Mouse (Mus musculus) CD4-positive helper T cell, adult 2 months (primary cell): ENCODE data around the gene Ajuba.
"Not testable (repeated sequence)": the region's sequence is repeated elsewhere in the genome, so short reads cannot be mapped to it uniquely, and the experiment has no call there.

Experiments
- DNase-seq: peaks from one replicate; pipeline ENCODE4 v3.0.0-alpha.2; 2012; ENCODE audit warnings: low read depth, missing footprints, low spot score

Ajuba gene

GRCm38 (mm10) chr14:54577089-54577982, at the start of gene Ajuba:
Ajuba (minus strand) TSS chr14:54577558.
- peak; percentile 56 for DNase-seq

- DNase-seq, result no peak
These were observed 47.6 kb upstream of the Ajuba start for GRCm38 (mm10) chr14:54624976-54625375.

GRCm38 (mm10) chr14:54623334-54623733, 46.0 kb upstream of the Ajuba start:
- DNase-seq, result no peak

DNA sequence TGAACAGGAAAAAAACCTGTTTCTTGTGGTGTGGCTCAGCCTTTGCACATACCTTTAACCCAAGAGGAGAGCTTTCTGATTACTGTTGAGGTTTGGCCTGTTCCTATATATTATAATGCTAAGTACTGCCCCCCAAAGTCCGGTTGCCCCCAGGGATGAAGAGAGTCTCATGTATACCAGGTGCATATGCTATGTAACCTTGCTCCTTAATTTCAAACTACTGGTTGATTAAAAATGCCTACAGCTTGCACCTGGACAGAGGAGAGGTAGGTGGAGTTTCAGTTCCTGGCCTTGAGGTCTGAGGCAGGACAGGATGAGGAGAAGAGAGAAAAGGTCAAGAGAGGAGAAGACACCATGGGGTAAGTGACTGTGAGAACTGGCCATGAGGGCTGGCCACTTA, 43.8 kb upstream of the Ajuba start, which contains the start of gene Psmb11:
Psmb11 (plus strand) TSS at position 301 of the 400 bp plus-strand sequence.
- DNase-seq, result no peak

DNA sequence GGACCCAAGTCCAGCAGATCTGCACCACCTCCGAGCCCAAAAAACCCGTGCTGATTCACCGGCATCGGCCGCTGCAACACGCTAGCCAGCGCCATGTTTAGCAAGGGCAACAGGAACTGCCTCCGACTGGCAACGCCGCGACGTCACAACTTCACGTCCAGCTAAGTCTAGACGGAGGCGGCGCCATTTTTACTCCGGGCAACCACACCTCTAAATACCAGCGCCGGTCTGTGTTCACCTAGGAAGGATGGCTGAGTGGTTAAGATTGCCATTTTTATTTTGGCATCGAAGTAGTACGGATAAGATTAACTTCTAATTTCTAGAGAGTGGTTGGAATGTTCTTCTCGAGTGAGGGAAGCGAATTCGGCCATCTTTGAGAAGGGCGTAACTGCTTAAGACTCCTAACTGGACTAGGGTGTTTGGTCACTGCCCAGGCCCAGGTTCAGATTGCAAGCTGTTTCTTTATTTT, 40.6 kb upstream of the Ajuba start, which contains the start of gene Psmb5:
Psmb5 (minus strand) TSS at position 126 of the 469 bp plus-strand sequence.
- DNase-seq, result peak; percentile 91

DNA sequence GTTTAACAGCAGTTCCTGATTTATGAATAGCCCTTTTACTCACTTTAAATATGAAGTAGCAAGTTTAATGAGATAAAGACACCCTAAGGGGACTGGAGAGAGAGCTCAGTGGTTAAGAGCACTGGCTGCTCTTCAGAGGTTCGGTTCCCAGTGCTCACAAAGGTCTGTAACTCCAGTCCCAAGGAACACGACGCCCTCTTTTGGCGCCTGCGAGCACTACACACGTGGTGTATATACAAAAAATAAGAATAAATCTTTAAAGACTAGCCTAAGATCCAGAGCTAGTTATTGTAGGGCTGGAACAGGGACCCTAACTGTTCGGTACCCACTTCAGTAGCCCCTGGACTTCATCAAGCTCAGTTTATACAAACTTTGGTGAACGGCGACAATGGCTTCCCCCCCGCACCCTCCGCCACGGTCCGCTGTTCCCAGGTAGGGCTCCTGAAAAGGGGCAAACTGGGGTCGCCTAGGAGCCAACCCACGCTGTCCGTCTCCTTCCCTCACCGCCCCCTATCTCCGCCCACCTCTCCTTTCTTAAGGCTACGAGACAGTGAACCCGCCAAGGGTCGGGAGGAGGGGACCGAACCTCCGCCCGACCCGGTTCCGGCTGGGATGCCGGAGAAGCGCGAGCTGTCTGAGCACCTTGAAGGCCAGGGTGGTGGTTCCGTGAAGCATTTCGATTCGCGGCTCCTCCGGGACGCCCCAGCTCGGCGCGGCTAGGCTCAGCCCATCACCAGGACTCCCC, 40.0 kb upstream of the Ajuba start:
- DNase-seq, result peak; percentile 72

DNA sequence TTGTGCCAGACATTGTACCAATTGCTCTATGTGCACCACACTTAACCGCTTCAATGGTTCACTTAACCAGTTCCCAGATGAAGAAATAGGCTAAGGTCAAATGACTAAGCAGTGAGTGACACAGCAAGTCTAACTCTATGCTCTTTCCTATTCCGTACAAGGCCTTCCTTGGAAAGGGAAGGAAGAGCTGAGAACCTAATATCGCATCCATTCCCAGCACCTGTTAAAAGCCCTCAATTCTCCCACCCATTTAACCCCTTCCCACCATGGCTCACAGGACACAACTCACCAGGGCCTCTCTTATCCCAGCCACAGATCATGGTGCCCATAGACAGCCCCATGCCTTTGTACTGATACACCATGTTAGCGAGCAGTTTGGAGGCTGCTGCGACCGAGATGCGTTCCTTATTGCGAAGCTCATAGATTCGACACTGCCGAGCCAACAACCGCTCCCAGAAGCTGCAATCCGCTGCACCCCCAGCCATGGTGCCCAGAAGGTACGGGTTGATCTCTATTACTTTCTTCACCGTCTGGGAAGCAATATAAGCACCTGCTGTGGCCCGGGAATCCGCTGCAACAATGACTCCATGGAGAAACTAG, 39.0 kb upstream of the Ajuba start:
- DNase-seq, result no peak

DNA sequence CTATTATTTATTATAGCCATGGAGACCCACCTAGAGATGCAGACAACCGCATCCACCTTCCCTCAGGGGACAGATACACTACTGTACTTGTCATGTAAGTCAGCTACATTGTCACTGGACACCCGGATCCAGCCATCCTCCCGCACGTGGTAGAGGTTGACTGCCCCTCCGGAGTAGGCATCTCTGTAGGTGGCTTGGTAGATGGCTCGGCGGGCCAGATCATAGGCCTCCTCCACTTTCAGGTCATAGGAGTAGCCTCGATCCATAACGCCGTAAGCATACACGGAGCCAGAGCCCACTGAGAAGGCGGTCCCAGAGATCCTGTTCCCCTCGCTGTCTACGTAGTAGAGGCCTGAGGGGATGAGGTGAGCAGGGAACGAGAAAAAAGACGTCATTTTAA, 36.8 kb upstream of the Ajuba start:
- DNase-seq, result not testable (repeated sequence)

DNA sequence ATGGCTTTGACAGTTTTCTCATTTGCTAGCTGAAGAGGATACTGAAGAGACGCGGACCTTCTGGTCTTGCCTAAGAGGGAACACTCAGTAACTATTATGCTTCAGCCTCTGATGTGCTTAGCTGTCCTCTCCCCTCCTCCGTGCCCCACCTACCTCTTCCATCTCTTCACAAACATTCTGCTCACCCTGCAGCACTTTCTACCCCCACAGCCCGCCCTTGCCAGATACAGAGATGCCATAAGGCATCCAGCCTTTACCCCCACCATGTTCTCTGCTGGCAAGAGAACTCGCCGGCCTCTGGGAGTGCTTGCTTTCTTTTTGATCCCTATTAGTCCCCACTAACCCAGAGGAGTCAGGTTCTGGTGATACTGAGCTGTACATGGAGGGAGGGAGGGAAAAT, 33.3 kb upstream of the Ajuba start:
- DNase-seq, result no peak

- peak; percentile 50 for DNase-seq
These were observed 32.6 kb upstream of the Ajuba start for GRCm38 (mm10) chr14:54609962-54610361.

DNA sequence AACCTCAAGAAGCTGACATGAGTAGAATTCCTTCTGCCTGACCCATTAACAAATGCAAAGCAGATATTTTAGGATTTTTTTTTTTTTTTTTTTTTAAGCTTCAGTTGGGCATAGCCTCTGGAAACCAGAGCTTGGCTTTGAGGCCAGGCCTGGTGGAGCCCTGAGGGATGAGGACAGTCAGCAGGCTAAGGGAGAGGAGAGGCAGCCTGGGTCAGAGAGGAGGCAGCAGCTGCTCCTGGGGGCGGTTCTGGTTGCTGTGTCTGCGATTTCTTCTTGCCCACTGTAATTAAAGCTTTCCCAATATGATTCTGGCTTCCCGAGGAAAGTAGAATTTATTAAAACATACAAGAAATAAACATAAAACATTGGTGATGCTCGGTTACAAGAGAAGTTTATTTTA, 31.9 kb upstream of the Ajuba start:
- no peak for DNase-seq

- DNase-seq, result no peak
These were observed 29.9 kb upstream of the Ajuba start for GRCm38 (mm10) chr14:54607226-54607625.

DNA sequence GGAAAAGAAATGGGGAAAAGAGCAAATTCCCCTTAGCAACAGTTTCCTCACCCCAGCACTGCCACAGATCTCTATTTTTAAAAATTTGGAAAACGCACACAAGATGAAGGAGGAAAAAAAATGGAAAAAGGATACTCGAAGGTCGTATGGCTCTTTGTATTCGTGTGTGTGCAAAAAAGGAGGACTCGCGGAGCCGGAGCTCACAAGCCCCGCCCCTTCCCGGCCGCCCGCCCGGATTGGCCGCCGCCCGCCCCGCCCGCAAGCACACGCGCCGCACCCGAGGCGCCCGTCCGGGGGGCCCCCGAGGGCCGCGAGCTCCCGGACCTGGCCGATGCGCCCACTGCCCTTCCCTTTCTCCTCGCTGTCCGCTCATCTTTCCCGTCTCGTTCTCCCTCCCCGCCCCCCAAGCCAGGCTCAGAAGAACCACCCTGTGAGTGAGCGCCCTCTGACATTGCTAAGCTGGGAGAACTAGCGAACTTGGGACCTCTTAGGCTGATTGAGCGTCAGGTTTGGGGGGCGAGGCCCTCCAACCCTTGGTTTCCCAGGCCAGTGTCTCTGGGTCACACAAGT, 28.5 kb upstream of the Ajuba start, which contains the start of gene 4931414P19Rik:
4931414P19Rik (minus strand) TSS at position 242 of the 570 bp plus-strand sequence.
- peak; percentile 81 for DNase-seq

- DNase-seq, result no peak
These were observed 26.3 kb upstream of the Ajuba start for GRCm38 (mm10) chr14:54603686-54604085.

DNA sequence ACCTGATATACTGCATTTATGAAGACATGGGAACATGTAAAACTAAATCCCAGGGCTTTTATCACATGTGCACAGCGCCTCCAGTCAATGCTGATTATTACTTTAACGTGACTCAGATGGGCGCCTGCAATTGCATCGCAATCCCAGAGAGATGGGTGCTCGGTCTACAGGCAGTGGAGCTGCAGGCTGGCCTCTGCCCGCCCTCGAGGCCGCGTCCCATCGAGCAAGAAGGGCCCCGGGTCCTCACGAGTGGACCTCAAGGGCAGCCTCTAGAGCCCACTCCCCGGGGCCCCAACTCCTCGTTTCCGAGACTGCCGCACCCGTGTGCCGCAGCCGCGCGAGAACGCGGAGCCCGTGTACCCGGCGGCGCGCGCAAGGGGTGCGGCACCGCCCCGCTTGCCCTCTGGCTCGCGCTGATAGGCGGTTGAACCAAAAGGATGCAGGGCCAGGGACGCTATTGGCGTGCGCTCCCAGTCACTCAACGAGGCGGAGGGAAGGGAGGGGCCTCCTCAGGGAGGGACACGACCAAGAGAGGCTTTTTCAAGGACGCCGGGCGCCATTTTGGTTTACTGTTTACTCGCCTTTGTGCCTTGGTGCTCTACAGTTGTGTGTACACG, 25.8 kb upstream of the Ajuba start:
- DNase-seq, result peak; percentile 97

DNA sequence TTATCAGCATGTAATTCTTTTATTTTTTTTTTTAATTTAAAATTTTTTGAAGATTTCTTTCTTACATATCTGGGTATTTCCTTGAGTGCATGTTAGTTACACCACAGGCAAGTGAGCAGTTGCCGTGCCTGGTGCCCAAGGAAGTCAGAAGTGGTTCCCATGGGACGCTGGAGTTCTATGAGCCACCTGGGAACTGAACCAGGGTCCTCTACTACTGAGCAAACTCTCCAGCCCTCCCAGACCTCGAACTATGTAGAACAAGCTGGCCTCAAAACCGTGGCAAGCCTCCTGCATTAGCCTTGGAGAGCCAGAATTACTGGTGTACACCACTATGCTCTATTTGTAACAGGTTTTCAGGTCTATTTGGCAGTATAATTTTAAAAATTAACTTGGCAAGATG, 25.3 kb upstream of the Ajuba start:
- no peak for DNase-seq

- DNase-seq, result no peak
These were observed 24.2 kb upstream of the Ajuba start for GRCm38 (mm10) chr14:54601601-54602000.

- DNase-seq, result peak; percentile 51
These were observed 19.7 kb upstream of the Ajuba start for GRCm38 (mm10) chr14:54597084-54597483.

DNA sequence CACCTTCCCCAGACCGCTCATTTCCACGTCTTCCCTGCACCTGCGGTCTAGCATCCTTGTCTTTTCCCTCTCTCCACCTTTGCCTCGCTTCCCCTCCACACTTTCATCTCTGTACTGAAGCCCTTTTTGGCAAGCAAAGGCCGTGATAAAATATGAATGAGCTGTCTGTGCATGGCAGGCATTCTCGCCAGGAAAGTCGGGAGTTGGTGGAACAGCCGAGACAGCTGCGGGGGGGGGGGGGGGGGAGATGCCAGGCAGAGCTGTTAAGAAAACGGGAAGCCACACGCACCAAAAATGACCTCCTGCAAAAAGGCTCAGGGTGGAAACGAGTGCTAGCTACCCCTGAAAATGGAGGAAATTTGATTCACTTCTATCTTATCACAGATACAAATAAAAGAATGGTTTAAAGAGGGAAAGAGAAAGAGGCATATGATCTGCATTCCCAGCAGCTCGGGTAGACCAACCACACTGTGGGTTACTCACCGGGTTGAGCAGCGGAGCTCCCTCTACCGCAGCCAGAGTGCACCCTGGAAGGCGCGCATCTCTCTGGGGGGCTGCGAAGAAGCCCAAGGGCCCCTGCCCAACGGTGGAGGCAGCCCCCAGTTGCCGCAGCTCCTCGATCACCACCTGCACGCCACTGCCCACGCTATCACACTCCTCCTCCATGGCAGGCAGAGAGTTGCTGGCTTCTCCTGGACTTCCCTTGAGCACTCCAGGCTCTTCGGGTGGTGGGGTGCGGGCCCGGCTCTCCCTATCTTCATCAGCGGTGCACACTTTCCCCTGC, 17.5 kb upstream of the Ajuba start:
- no peak for DNase-seq

- no peak for DNase-seq
These were observed 16.7 kb upstream of the Ajuba start for GRCm38 (mm10) chr14:54594055-54594454.
